Mouse (Mus musculus) frontal cortex, adult (tissue): ENCODE data around the gene Lsm14a.

Source experiments
- ATAC-seq: cut with Nextera tagmentation; 2 replicates; pipeline ENCODE4 v1.9.2; 2017; ENCODE audit warnings: mild to moderate bottlenecking, moderate library complexity, mixed read lengths; ENCODE audit not compliant: low TSS enrichment

Gene Lsm14a

DNA sequence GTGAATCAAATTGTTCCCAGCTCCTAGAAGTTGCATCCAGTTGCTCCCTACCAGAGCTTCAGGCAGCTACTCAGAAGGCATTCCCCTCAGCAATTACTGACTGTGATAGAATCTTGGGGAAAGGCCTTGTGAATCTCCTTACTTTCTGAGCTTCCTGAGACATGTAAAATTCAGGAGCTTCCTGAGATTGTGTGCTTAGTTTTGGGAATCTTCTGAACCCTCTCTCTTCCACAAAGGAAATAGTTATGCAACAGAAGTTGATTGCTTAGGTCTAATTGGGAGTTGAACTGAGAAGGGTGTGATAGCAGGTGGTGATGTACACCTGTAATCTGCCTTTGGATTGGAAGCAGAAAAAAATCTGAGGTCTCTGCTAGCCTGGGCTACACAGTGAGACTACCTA is at the start of gene Lsm14a:
TSS of gene Lsm14a (minus strand) at position 101 of the 400 bp plus-strand sequence.
- ATAC-seq = no peak

DNA sequence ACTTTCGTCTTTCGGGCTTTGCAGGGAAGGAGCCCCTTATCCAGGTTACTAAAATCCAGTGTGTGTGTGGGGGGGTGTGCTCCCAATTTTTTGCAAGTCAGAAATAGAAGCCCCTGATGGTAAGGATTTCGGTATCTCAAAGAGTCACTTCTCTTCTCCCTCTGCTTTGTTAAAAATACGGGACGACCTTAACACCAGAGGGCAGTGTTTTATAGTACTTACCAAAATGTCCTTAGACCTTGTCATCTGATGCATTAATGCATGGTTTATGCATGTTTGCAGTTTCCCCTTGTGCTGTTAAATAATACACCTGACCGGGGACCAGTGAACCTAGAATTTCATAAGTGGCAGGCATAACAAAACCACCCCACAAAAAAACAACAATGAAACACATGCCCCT is 45.8 kb upstream of the Lsm14a start:
- no peak for ATAC-seq

DNA sequence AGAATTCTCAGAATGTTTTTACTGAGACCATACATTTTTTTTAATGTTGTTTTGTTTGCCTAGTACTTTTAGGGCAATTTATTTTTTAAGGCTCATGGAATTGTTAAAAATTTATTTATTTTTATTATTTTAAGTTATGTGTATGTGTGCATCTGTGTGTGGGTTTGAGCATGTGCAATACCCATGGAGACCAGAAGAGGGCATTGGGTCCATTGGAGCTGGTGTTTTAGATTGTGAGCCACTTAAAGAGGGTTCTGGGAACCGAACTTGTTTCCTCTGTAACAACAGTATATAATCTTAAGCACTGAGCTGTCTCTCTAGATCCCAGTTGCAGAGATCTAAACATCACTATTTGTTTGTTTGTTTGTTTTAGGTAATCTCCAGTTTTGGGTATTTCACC is 40.5 kb upstream of the Lsm14a start:
- ATAC-seq = no peak

DNA sequence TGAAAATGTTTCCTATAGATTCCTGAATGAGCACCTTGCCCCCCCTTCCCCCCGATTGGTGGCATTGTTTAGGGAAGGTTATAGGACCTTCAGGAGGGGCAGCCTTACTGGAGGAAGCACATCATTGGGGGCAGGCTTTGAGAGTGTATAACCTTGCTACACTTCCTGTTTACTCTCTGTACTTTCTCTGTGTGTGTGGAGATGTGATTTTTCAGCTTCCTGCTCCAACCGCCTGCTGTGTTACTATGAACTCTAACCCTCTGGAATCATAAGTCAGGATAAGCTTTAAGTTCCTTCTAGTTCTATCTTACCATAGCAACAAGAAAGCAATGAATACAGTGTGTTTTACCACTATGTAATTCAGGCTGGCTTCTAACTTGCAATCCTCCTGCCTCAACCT is 28.1 kb upstream of the Lsm14a start:
- no peak for ATAC-seq

DNA sequence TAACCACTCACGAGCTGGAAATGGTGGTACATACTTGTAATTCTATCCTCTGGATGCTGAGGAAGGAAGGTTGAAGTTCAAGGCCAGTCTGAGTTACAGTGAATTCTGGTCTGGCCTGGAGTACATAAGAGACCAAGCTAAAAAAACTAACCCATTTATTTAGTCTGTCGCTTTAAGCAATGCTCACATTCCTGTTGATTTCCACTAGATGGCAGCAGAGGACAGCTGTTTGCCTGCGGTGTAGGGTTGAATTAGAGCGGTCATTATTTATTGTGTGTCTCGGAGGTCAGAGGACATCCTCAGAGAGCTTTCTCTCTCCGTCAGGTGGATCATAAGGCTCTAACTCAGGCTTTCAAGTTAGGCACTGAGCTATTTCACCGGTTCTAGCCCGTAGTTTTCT is 14.4 kb upstream of the Lsm14a start:
- ATAC-seq = peak; percentile 62; the same call in 1 of the 2 replicates

DNA sequence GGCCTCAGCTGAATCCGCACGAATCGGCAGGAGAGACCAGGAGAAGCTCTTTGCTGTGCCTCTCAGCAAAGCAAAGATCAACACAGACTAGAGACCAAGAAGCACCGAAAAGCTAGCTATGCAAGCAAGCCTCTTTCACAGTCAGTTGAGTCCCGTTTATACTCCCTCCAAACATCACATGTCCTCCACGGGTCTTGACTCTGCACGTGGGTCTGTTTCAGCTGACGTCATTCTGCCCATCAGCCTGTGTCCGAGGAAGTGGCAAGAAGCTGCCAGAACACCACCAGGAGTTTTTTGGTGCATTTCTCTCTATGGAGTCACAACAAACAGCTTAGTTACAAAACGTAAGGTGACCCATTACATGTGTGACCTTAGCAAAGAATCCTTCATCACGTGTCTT is 10.8 kb upstream of the Lsm14a start:
- no peak for ATAC-seq

DNA sequence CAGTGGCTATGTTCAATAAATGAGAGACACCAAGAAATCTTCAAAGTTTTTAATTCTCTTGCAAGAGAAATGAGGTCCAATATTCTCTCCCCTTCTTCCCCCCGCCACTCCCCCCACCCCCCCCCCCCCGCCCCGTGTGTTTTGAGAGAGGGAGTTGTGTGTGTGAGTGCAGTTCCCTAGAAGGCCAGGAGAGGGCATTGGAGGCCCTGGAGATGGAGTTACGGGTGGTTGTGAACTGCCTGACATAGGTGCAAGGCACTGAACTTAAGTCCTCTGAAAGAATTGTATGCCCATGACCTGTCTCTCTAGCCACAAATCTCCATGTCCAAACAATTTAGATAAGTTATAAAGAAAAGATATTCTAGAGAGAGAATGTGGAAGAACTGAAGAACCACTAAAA is 7.0 kb upstream of the Lsm14a start:
- ATAC-seq = no peak

DNA sequence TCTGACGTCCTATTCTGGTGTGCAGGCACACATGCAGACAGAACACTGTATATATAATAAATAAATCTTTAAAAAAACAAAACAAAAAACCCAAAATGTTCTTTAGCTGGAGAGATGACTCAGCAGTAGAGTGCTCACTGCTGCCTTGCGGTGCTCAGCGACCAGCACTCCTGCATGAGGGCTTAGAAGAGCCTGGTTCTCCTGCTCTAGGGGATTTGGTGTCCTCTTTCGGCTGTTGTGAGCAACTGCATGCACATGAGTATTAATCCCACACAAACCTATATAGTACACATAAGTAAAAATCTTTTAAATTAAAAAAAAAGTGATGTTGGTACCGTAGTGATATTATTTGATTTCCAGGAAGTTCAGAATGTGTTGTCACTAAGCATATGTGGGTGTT is 5.7 kb upstream of the Lsm14a start:
- no peak for ATAC-seq

DNA sequence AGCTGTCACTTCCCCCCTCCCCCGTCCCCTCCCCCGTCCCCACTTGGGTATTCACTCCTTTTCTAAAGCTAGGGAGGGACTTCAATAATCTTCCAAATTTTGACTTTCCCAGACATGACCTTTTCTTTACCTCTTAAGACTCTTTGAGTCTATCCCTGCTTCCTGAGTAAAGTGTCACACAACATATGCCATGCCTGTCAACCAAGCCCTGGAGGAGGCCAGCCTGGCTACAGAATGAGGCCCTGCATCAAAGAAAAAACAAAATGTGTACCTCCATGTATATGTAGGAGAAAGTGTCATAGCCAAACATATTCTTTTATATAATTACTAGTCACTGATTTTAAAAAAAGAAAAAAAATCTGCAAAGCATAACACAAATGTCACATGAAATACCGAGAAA is 3.7 kb upstream of the Lsm14a start:
- ATAC-seq = no peak

DNA sequence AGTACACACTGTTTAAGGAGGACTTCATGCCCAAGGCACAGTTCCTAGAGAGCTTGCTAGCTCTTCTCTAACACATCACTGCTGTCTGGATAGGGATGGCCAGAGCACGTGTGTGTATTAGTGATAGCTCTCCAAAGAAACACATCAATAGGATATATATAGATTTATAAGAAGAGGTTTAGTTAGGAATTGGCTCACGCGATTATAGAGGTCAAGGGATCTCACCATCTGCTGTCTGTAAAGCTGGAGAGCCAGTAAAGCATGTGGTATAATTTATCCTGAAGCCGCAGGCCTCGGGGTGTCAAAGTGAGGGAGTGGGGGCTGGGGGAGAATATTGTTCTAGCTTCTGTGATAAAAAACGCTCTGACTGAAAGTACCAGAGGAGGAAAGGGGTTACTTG is 2.6 kb upstream of the Lsm14a start:
- no peak for ATAC-seq

DNA sequence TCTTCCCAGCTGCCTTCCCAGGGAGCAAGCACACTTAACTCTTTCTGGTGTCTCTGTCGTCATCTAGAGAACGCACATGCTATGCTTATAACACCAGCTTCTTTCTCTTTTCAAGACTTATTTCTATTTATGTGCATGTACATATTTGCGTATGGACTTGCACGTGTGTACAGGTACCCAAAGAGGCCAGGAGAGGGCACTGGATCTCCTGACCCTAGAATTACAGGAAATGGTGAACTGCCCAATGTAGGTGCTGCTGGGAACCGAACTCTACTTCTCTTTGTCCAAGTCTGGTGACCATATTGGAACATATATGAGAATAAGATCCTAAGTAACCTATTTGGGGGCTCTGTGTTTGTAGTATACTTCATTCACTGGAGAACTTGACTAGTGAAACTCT is 1.5 kb upstream of the Lsm14a start:
- ATAC-seq = no peak

DNA sequence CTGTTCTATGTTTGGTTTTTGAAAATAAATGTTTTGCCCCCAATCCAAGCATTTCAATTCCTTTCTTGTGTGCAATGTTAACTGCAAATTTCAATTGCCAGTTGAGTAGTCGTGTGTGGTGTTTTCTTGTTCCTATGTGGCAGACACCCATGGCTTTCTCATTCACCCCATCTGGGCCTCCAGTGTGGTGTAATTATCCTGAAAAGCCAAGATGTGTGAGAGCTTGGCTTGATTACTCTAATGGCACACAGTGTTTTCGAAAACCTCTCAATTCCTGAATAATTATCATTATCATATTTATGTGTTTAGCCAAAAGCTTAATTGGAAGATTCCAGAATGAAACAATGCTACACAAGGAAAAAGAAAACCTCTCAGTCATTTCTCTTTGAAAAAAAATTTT is 976 bp upstream of the Lsm14a start:
- no peak for ATAC-seq

DNA sequence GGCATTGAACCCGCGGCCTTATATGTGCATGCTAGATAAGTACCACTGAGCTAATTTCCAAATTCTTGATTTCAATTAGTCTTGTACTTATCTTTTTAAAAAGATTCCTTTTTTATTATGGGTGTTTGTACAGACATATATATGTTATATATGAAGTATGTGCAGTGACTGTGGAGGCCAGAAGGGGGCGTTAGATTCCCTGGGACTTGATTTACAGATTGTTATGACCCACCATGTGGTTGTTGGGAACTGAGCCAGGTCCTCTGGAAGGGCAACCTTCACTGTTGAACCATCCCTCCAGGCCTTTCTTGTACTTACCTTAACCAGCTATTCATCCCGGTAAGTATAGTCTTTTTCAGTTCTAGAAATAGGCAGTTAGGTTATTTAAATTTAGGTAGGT is 780 bp downstream of the Lsm14a start:
- ATAC-seq = no peak

DNA sequence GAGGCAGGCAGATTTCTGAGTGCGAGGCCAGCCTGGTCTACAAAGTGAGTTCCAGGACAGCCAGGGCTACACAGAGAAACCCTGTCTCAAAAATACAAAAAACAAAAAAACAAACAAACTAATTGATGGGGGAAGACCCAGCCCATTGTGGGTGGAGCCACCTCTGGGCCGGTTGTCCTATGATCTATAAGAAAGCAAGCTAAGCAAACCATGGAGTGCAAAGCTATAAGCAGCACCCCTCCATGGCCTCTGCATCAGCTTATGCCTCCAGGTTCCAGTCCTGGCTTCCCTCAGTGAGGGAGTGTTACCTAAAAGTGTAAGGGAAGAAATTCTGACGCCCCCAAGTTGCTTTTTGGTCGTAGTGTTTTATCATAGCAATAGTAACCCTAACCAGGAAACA is 1.4 kb downstream of the Lsm14a start:
- ATAC-seq = no peak

DNA sequence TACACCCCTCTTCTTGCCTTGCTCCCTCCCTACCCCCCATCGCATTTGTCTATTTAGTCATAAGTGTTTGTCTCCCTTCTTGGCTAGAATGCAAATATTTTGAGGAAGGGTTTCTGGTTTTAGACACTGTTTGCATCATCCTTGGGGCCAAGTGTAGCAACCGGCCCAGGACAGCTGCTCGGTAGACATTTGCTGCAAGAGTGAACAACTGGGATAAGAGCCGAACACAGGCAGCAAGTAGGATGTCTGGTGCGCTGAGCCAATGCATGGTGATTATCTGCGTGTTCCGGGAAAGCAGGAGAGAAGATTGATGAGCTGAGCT is 2.3 kb downstream of the Lsm14a start:
- ATAC-seq = no peak

DNA sequence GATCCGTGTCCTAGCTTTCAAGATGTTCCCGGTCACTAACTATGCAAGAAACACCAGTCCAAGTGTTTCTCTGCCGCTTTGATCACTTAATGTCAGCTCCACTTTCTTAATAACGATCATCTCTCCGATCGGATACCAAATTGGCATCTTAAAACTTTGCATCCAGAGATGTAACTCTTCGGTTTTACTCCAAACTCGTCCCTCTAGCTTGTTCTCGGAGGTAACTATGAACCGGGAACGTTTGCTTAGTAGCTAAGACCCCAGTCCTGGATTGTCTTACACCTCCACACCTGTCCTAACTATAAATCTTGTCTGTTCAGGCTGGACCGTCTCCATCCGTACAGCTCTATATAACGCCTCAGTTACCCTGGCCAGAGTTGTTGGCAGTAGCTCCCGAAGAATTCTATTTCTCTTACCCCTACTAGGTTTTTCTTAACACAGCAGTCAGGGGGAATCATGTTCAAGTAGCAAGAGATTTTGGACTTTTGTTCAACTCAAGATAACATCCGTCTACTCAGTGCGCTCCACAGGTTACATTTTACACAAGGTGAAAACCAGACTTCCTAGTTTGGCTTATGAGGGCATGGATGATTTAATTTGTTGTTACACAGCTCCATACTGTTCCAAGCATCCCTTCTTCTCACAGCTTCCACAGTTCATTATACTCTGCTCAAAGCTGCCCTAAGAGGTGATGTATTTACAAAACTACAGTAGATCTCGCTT is 2.8 kb downstream of the Lsm14a start:
- ATAC-seq = no peak

DNA sequence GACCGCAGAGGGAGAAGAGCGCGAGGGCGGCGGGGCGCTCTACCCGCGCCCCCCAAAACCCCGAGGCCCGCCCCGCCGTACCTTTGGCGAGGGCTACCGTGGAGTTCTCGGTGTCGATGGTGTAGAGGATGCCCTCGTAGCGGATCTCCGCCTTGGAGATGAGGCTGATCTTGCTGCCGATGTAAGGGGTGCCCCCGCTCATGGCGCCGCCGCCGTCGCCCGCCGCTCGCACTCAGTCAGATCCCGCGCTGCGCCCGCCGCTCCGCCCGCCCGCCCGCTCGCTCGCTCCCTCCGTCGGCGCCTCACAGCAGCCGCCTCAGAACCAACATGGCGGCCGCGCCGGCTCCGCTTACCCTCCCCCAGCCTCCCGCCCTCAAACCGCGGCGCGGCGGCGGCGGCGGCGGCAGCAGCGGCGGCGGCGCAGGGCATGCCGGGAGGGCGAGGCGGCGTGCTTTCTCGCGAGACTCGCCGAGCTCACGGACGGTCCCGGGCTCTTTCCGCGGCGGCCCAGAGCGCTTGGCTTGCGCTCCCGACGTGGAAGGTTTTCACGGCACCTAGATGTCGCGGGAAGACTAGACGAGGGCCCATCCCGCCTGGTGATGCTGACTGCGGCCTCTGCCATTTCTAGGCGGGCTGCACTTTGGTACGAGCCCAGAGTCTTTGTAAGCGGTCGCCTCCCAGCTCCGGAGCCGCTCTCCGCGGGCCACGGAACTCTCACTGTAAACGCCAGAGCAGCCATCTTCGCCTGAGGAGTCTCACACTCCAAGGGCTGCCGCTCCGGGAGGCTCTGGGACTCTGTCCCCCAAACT is 3.6 kb downstream of the Lsm14a start:
- ATAC-seq = peak; percentile 90

DNA sequence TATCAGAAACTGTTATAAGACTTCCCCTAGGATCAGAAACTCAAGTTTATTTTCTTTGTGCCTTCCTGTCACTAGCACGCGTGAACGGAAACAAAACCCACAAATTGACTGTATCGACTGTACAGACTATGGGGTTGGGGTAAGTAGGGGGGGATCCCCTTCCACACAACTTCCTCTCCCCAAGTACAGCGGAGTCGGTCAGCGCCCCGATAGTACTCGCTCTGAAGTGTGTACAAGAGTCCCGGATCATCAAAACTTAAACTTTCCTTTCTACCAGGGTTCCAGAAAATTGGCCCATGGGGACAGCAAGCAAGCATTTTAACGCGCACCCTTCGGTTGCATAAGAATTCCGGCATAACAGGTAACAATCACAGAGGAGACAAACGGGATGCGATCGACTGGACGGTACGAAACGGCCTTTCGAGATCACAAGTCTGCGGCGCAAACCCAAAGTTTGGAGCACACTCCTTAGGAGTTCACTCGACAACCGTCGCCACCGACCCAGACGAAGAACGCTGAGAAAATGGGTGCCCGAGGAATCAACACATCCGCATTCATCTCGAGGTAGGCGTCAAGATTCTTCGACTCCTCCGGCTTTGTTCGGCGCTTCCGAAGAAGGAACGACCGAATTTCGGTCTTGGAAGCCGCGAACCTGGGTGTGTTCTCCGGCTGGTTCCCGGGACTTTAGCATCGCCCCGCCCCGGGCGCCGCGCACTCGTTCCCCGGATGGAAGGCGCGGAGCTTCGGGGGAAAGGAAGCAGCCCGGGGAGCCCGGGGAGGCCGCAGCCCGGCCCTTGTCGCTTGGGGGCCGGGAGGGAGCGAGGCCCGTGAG is 4.5 kb downstream of the Lsm14a start:
- ATAC-seq = peak; percentile 48

DNA sequence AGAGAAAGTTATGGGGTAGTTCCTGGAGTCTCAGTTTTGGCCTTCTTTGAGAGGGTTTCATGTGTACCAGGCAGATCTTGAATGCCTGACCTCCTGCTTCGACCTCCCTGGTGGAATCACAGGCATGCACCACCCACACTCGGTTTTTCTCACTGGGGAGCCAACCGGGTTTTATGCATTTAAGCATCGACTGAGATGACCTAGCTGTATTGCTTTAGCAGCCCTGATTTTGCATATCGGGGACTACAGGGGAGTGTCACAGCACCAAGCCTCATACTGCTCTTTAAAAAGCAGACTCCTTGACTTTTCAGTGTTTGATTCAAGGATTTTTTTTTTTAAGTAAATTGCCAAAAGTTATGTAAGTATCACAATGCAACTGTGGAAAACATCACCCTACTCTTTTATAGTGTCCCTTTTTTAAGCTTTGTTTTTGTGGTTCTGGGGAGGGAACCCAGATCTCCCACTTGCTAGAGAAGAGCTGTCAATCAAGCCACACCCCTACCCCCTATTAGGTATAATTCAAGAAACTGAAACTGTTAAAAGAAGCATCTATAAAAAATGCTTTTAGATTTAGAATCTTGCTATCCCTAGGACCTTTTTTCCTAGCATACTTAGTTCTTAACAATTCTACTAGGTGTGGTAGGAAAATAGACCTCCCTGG is 5.2 kb downstream of the Lsm14a start:
- ATAC-seq = no peak

DNA sequence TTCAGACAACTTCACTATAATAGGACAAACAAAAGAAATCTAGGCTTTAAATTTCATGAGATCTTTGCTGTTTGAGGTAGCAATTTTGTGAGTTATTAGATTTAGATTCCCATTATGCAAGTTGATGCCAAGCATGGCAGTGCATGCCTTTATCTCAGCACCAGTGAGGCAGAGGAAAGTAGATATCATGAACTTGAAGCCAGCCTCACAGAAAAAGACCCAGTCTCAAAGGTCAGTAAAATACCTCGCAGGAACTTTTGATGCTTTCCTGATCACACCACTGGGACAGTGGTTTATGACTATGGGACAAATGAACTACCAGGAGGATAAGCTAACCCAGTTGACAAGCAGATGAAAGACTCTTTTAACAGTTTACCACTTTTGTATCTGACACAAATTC is 10.3 kb downstream of the Lsm14a start:
- no peak for ATAC-seq

DNA sequence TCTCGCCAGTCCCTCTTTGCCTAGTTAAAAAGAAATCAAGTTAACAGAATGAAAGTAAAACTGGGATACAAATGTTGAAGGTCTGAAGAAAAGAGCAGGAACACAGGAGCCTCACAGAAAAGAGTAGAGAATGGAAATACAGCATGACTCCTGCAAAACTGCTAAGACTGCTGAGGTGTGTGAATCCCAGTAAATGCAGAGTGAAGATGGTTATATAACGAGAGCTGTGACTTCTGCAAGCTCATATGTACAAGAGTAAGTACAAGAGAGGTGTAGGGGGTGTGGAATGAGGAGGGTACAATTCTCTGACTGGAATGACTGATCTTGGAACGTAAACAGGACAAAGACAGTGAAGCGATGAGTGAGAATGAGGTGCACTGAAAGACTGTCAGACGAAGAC is 11.4 kb downstream of the Lsm14a start:
- peak; percentile 55 for ATAC-seq

DNA sequence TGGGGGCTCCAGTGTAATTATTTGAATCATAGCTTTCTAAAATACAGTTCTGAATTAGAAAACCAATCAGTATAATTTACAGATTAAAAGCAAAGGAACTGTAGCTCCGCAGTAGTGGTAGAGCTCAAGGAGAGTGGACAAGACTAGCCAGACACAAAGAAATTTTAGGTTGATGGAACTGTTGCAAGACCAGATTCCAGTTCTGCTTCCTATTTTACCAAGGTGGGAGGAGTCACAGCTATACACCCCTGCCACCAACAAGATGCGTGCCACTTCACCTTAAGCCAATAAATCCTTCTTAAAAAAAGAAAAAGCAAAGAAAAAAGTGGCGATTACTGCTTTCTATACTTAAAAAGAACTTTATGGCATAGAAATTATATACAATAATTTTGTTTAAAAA is 12.8 kb downstream of the Lsm14a start:
- no peak for ATAC-seq
